Mouse (Mus musculus): ENCODE measurements at regions not wholly inside any gene's neighbourhood (a gene's known extent, or its start where the extent isn't known, plus 50 kb on each side); places are given as distances from the start of the nearest gene placed in this dataset.

DNA sequence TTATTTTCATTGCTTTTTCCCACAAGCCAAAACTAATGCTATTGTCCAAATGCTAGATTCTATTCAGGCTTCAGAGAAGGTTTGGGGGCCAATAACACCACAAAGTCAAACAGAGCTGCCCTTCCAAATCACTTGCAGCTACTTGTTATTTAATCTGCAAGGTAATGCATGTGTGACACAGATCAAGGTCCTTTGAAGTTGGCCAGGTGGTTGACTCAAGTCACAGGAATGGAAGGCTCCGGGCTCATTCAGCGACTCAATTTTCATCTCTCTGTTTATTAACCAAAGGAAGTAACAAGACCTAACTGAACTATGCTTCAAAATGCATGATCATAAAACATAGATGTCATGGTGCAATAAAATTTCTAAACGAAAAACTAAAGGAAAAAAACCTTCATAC lies 300.0 kb upstream of the 1700008P02Rik start:
- Histone ChIP-seq H3K27ac (ENCODE audit: control insufficient read depth, insufficient read depth, low read depth, low read length, poor library complexity) (no peak overlapping the region), H3K4me3 (replicated peaks; ENCODE audit: control insufficient read depth, low read depth, low read length) (no peak overlapping the region), H3K4me1 (ENCODE audit: control insufficient read depth, insufficient read depth, low read length) (no peaks in the 10 kb centered on the region)
- no peak for TF ChIP-seq CTCF (IDR thresholded peaks at IDR 0.05; ENCODE audit: control insufficient read depth, insufficient read depth, low read length)
- TF ChIP-seq POLR2A (IDR thresholded peaks at IDR 0.05; ENCODE audit: borderline replicate concordance, control insufficient read depth, low read depth, low read length), result no peak
- WGBS, result 68% methylated on average over 3 of the region's 3 CpGs

- H3K27ac ChIP-seq (ENCODE audit: control insufficient read depth, insufficient read depth, low read depth, low read length, poor library complexity), result no peak overlapping the region
- TF ChIP-seq CTCF (IDR thresholded peaks at IDR 0.05; ENCODE audit: control insufficient read depth, insufficient read depth, low read length), result no peak
- no peak for TF ChIP-seq POLR2A (IDR thresholded peaks at IDR 0.05; ENCODE audit: borderline replicate concordance, control insufficient read depth, low read depth, low read length)
- WGBS, result 40% methylated on average over 1 of the region's 1 CpGs
- H3K4me1 ChIP-seq (ENCODE audit: control insufficient read depth, insufficient read depth, low read length), result no peaks in the 10 kb centered on the region
- H3K4me3 ChIP-seq (replicated peaks; ENCODE audit: control insufficient read depth, low read depth, low read length), result no peak overlapping the region
Measured at GRCm38 (mm10) chr3:6887936-6888335, 267.7 kb upstream of the 1700008P02Rik start.

DNA sequence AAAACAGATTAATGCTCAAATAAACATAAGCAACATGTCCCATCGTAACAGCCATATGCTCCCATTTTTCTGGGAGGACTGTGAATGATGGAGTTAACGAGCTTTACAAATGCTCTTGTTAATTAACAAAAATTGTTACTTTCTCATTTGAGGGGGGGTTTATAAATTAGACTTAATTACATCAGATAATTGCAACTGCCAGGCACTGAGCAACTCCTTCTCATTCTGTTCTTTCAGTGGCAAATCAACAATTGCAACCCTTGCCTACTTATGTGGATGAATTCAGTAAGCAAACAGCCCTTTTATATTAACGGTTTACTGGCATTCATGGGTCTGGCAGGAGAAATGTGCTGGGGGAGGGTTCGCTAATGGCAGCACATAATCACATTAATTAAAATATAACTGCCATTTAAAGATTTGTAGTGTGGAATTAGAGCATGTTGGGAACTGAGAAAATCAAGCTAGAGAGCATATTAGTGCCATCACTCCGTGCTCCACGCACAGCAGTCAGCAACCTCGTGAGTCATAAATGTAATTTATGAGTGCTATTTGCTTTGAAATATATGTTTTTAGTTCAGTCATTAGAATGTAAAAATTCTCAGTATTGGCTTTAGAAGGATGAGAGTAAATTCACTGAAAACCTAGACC lies 266.9 kb upstream of the 1700008P02Rik start:
- no peak overlapping the region for H3K4me3 ChIP-seq (replicated peaks; ENCODE audit: control insufficient read depth, low read depth, low read length)
- 75% methylated on average over 7 of the region's 7 CpGs for WGBS
- no peak overlapping the region for H3K27ac ChIP-seq (ENCODE audit: control insufficient read depth, insufficient read depth, low read depth, low read length, poor library complexity)
- no peak for TF ChIP-seq POLR2A (IDR thresholded peaks at IDR 0.05; ENCODE audit: borderline replicate concordance, control insufficient read depth, low read depth, low read length)
- no peak for TF ChIP-seq CTCF (IDR thresholded peaks at IDR 0.05; ENCODE audit: control insufficient read depth, insufficient read depth, low read length)
- no peaks in the 10 kb centered on the region for H3K4me1 ChIP-seq (ENCODE audit: control insufficient read depth, insufficient read depth, low read length)

- Histone ChIP-seq H3K27ac (ENCODE audit: control insufficient read depth, insufficient read depth, low read depth, low read length, poor library complexity) (no peak overlapping the region), H3K4me3 (replicated peaks; ENCODE audit: control insufficient read depth, low read depth, low read length) (no peak overlapping the region), H3K4me1 (ENCODE audit: control insufficient read depth, insufficient read depth, low read length) (no peaks in the 10 kb centered on the region)
- 67% methylated on average over 4 of the region's 4 CpGs for WGBS
- TF ChIP-seq POLR2A (IDR thresholded peaks at IDR 0.05; ENCODE audit: borderline replicate concordance, control insufficient read depth, low read depth, low read length) (no peak), CTCF (IDR thresholded peaks at IDR 0.05; ENCODE audit: control insufficient read depth, insufficient read depth, low read length) (no peak)
Measured at GRCm38 (mm10) chr3:6886200-6887052, 266.2 kb upstream of the 1700008P02Rik start.

GRCm38 (mm10) chr3:6883401-6883800 lies 263.2 kb upstream of the 1700008P02Rik start:
- WGBS, result 67% methylated on average over 1 of the region's 1 CpGs
- no peak overlapping the region for H3K27ac ChIP-seq (ENCODE audit: control insufficient read depth, insufficient read depth, low read depth, low read length, poor library complexity)
- H3K4me1 ChIP-seq (ENCODE audit: control insufficient read depth, insufficient read depth, low read length), result no peaks in the 10 kb centered on the region
- TF ChIP-seq CTCF (IDR thresholded peaks at IDR 0.05; ENCODE audit: control insufficient read depth, insufficient read depth, low read length) (no peak), POLR2A (IDR thresholded peaks at IDR 0.05; ENCODE audit: borderline replicate concordance, control insufficient read depth, low read depth, low read length) (no peak)
- H3K4me3 ChIP-seq (replicated peaks; ENCODE audit: control insufficient read depth, low read depth, low read length), result no peak overlapping the region

GRCm38 (mm10) chr3:6876265-6876664 lies 256.0 kb upstream of the 1700008P02Rik start:
- Histone ChIP-seq H3K4me1 (ENCODE audit: control insufficient read depth, insufficient read depth, low read length) (no peaks in the 10 kb centered on the region), H3K4me3 (replicated peaks; ENCODE audit: control insufficient read depth, low read depth, low read length) (no peak overlapping the region), H3K27ac (ENCODE audit: control insufficient read depth, insufficient read depth, low read depth, low read length, poor library complexity) (no peak overlapping the region)
- TF ChIP-seq POLR2A (IDR thresholded peaks at IDR 0.05; ENCODE audit: borderline replicate concordance, control insufficient read depth, low read depth, low read length), result no peak
- WGBS, result 82% methylated on average over 5 of the region's 5 CpGs

DNA sequence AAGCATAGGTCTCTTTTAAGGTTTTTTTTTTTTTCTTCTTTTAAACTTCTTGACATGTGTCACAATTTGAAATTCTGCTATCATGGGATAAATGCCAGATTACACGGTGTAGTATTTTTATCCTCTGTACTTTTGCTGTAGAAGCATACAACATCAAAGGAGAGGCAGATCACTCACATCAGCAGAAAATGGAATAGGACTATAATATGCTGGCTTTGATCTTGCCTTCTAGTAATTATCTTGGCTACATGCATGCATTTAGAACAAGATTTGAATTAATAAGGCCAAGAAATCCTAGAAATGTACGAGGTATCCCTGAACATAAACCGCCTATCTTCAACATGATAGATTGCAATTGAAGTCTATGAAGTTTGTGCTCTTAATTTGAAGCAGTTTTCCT lies 251.9 kb upstream of the 1700008P02Rik start:
- TF ChIP-seq POLR2A (IDR thresholded peaks at IDR 0.05; ENCODE audit: borderline replicate concordance, control insufficient read depth, low read depth, low read length), result no peak
- no peak for TF ChIP-seq CTCF (IDR thresholded peaks at IDR 0.05; ENCODE audit: control insufficient read depth, insufficient read depth, low read length)
- no peak overlapping the region for H3K27ac ChIP-seq (ENCODE audit: control insufficient read depth, insufficient read depth, low read depth, low read length, poor library complexity)
- no peaks in the 10 kb centered on the region for H3K4me1 ChIP-seq (ENCODE audit: control insufficient read depth, insufficient read depth, low read length)
- H3K4me3 ChIP-seq (replicated peaks; ENCODE audit: control insufficient read depth, low read depth, low read length), result no peak overlapping the region
- 69% methylated on average over 3 of the region's 3 CpGs for WGBS

GRCm38 (mm10) chr3:6871752-6872151 lies 251.5 kb upstream of the 1700008P02Rik start:
- TF ChIP-seq CTCF (IDR thresholded peaks at IDR 0.05; ENCODE audit: control insufficient read depth, insufficient read depth, low read length), result no peak
- no peak for TF ChIP-seq POLR2A (IDR thresholded peaks at IDR 0.05; ENCODE audit: borderline replicate concordance, control insufficient read depth, low read depth, low read length)
- Histone ChIP-seq H3K4me3 (replicated peaks; ENCODE audit: control insufficient read depth, low read depth, low read length) (no peak overlapping the region), H3K4me1 (ENCODE audit: control insufficient read depth, insufficient read depth, low read length) (no peaks in the 10 kb centered on the region), H3K27ac (ENCODE audit: control insufficient read depth, insufficient read depth, low read depth, low read length, poor library complexity) (no peak overlapping the region)
- 54% methylated on average over 2 of the region's 2 CpGs for WGBS
